Mouse (Mus musculus) limb, embryonic 14.5 days (tissue): ENCODE data around the gene Usp30. TPM values are rescaled to one million over a fixed set of nuclear protein-coding genes. Genes with fewer than 3 reads are reported as not detected.
A peak's percentile ranks its signal among the peaks of the same experiment; 100 is the strongest.

ENCODE experiments used
- ATAC-seq: fragments of 200-750 bp; cut with Nextera tagmentation; 2 replicates; pipeline ENCODE4 v1.8.0; 2017; ENCODE audit warnings: low read depth, moderate number of reproducible peaks, moderate TSS enrichment; ENCODE audit not compliant: low FRiP score
- DNase-seq: peaks from one replicate; pipeline ENCODE4 v3.0.0-alpha.2; 2015; ENCODE audit warnings: low spot score
- H3K27ac ChIP-seq: fragments of 300-500 bp; sonication (generic); replicated peaks from 2 replicates; pipeline ENCODE4 v1.5.1; 2014; ENCODE audit warnings: low read depth, mild to moderate bottlenecking, low read length, moderate library complexity, mixed read lengths
- H3K27me3 ChIP-seq: fragments of 300-500 bp; sonication (generic); 2 replicates; pipeline ENCODE4 v1.6.1; 2014; ENCODE audit warnings: low read length, mixed read lengths; ENCODE audit not compliant: control insufficient read depth, insufficient read depth
- H3K36me3 ChIP-seq: fragments of 300-500 bp; sonication (generic); 2 replicates; pipeline ENCODE4 v1.6.1; 2014; ENCODE audit warnings: mild to moderate bottlenecking, low read length, moderate library complexity, mixed read lengths; ENCODE audit not compliant: control insufficient read depth, insufficient read depth
- H3K4me1 ChIP-seq: fragments of 300-500 bp; sonication (generic); 2 replicates; pipeline ENCODE4 v1.6.1; 2014; ENCODE audit warnings: antibody characterized with exemption, low read length, mixed read lengths; ENCODE audit not compliant: control insufficient read depth, insufficient read depth
- H3K4me2 ChIP-seq: fragments of 300-500 bp; sonication (generic); replicated peaks from 2 replicates; pipeline ENCODE4 v1.6.1; 2014; ENCODE audit warnings: low read depth, mild to moderate bottlenecking, low read length, moderate library complexity; ENCODE audit not compliant: severe bottlenecking
- H3K4me3 ChIP-seq: fragments of 300-500 bp; sonication (generic); replicated peaks from 2 replicates; pipeline ENCODE4 v1.5.1; 2014; ENCODE audit warnings: low read length
- H3K9ac ChIP-seq: fragments of 300-500 bp; sonication (generic); 2 replicates; pipeline ENCODE4 v1.6.1; 2014; ENCODE audit warnings: mild to moderate bottlenecking, low read depth, low read length, moderate library complexity; ENCODE audit not compliant: severe bottlenecking
- H3K9me3 ChIP-seq: fragments of 300-500 bp; sonication (generic); 2 replicates; pipeline ENCODE4 v1.6.1; 2016; ENCODE audit warnings: low read length; ENCODE audit not compliant: control insufficient read depth
- POLR2A ChIP-seq: fragments of 200-500 bp; IDR thresholded peaks from 2 replicates; pipeline ENCODE4 v1.8.0; 2012; ENCODE audit warnings: inconsistent platforms, mild to moderate bottlenecking, moderate library complexity, borderline replicate concordance; ENCODE audit not compliant: insufficient read depth, insufficient read length; ENCODE audit errors: extremely low read depth
- WGBS: fragments of 180-500 bp; shearing (Covaris S2); extraction: QIAGEN DNeasy Blood & Tissue Kit; methylation state at CpG from one replicate; pipeline ENCODE4 v1.1.7; 2014; 5-methylcytosine and 5-hydroxymethylcytosine counted together
- polyA plus RNA-seq, 2 experiments: library from polyadenylated mRNA; depleted of rRNA in 1 of 2; stranded (reverse) in 1 of 2; unstranded in 1 of 2; fragments of >200 nt; fragmentation: Nextera tagmentation in 1 of 2; extraction: Ambion mirVana in 1 of 2; gene quantifications; 2 replicates each; pipeline versions ENCODE4 v1.2.1 to v1.2.3; 2012 to 2014

Usp30 gene
- polyA plus RNA-seq, 2 experiments, result 11.4 to 29.0 TPM

DNA sequence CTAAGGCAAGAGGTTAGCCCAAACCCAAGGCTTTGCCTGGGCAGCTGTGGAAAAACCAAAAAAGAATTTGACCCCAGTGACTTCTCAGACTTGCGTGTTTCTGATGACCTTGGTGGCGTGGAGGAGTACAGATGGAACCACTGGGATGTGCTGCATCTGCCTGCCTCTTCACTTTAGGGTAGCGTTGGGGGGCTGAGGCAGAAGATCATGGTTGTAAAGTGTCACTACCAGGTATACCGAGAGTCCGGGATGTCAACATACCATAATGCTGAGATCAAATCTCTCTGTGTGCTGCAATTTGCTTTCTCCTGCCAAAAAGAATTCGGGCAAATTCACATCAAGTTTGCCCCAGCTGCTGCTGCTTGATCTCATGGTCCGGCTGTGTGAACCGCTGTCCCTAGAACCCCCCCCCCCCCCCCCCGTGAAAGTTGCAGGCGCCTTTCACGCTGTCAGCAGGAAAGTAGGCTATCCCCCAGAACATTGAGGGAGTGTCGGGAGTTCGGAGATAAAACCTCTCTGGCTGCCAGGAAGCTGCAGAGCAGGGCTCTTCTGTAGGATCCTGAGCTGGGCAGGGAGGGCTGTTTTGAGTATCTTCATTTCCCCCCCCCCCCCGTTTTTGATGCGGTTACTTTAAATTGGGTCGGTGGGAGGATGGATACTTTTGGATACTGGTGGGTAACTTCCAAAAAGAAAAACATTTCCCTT is 108.8 kb downstream of the Usp30 start:
- DNase-seq, result no peak
- Histone ChIP-seq H3K27me3 (no peaks in the 10 kb centered on the region), H3K27ac (no peak overlapping the region), H3K4me3 (no peak overlapping the region), H3K4me2 (peak overlapping the region; percentile 11), H3K9ac (no peak overlapping the region), H3K36me3 (no peaks in the 10 kb centered on the region), H3K9me3 (no peaks in the 10 kb centered on the region), H3K4me1 (peaks cover 6% of the 10 kb centered on the region; the same call in 1 of the 2 replicates)
- 35% methylated on average over 14 of the region's 16 CpGs for WGBS
- ATAC-seq, result no peak
- TF ChIP-seq POLR2A, result no peak

Other genes starting within 250 kb of the Usp30 start
- 4.0 and 4.6 TPM in 2 replicates for gene Selplg, start 232.8 kb upstream of the Usp30 start, polyA plus RNA-seq (2012; rRNA removed)
- 4.9 and 5.4 TPM in 2 replicates for gene Selplg, start 232.8 kb upstream of the Usp30 start, polyA plus RNA-seq (2014; fragmentation: Nextera tagmentation; extraction: Ambion mirVana)
- 63.8 and 68.9 TPM in 2 replicates for gene Coro1c, start 156.7 kb upstream of the Usp30 start, polyA plus RNA-seq (2012; rRNA removed)
- 92.4 and 96.9 TPM in 2 replicates for gene Coro1c, start 156.7 kb upstream of the Usp30 start, polyA plus RNA-seq (2014; fragmentation: Nextera tagmentation; extraction: Ambion mirVana)
- 12.0 and 15.6 TPM in 2 replicates for gene Ssh1, start 71.6 kb upstream of the Usp30 start, polyA plus RNA-seq (2012; rRNA removed)
- 21.9 and 24.6 TPM in 2 replicates for gene Ssh1, start 71.6 kb upstream of the Usp30 start, polyA plus RNA-seq (2014; fragmentation: Nextera tagmentation; extraction: Ambion mirVana)
- 0.05 TPM in 1 of 2 replicates, not detected in the other for gene Dao, start 61.8 kb upstream of the Usp30 start, polyA plus RNA-seq (2012; rRNA removed)
- gene Dao, start 61.8 kb upstream of the Usp30 start, polyA plus RNA-seq (2014; fragmentation: Nextera tagmentation; extraction: Ambion mirVana), result not detected in 2 replicates
- gene Svop, start 26.1 kb downstream of the Usp30 start, polyA plus RNA-seq (2012; rRNA removed), result 0.10 and 0.21 TPM in 2 replicates
- 0.11 TPM in 1 of 2 replicates, not detected in the other for gene Svop, start 26.1 kb downstream of the Usp30 start, polyA plus RNA-seq (2014; fragmentation: Nextera tagmentation; extraction: Ambion mirVana)
- 15.5 and 18.9 TPM in 2 replicates for gene Alkbh2, start 62.8 kb downstream of the Usp30 start, polyA plus RNA-seq (2012; rRNA removed)
- 10.9 and 11.5 TPM in 2 replicates for gene Alkbh2, start 62.8 kb downstream of the Usp30 start, polyA plus RNA-seq (2014; fragmentation: Nextera tagmentation; extraction: Ambion mirVana)
- gene Ung, start 64.9 kb downstream of the Usp30 start, polyA plus RNA-seq (2012; rRNA removed), result 31.4 and 34.0 TPM in 2 replicates
- gene Ung, start 64.9 kb downstream of the Usp30 start, polyA plus RNA-seq (2014; fragmentation: Nextera tagmentation; extraction: Ambion mirVana), result 23.7 and 26.0 TPM in 2 replicates
- 4.9 and 6.0 TPM in 2 replicates for gene Acacb, start 81.1 kb downstream of the Usp30 start, polyA plus RNA-seq (2012; rRNA removed)
- gene Acacb, start 81.1 kb downstream of the Usp30 start, polyA plus RNA-seq (2014; fragmentation: Nextera tagmentation; extraction: Ambion mirVana), result 2.7 and 3.7 TPM in 2 replicates
- 0.09 and 0.13 TPM in 2 replicates for gene Foxn4, start 208.3 kb downstream of the Usp30 start, polyA plus RNA-seq (2012; rRNA removed)
- not detected in 2 replicates for gene Foxn4, start 208.3 kb downstream of the Usp30 start, polyA plus RNA-seq (2014; fragmentation: Nextera tagmentation; extraction: Ambion mirVana)
- gene Myo1h, start 223.7 kb downstream of the Usp30 start, polyA plus RNA-seq (2012; rRNA removed), result 1.6 TPM in 2 replicates
- gene Myo1h, start 223.7 kb downstream of the Usp30 start, polyA plus RNA-seq (2014; fragmentation: Nextera tagmentation; extraction: Ambion mirVana), result 2.2 and 2.4 TPM in 2 replicates